Mouse (Mus musculus) myocyte (in vitro differentiated cells): Measurements from ENCODE around the gene Efna1.
A peak's percentile ranks its signal among the peaks of the same experiment; 100 is the strongest.

ENCODE experiments used
- CEBPB ChIP-seq: IDR thresholded peaks from 2 replicates; pipeline ENCODE4 v1.6.1; 2011; ENCODE audit warnings: mild to moderate bottlenecking, moderate library complexity; ENCODE audit not compliant: poor library complexity, insufficient read depth, severe bottlenecking
- E2F4 ChIP-seq: IDR thresholded peaks from one replicate; pipeline ENCODE4 v1.6.1; 2011; ENCODE audit warnings: mild to moderate bottlenecking, control low read depth, moderate library complexity; ENCODE audit not compliant: insufficient read depth
- MAX ChIP-seq: IDR thresholded peaks from one replicate; pipeline ENCODE4 v1.6.1; 2011; ENCODE audit warnings: low read depth, mild to moderate bottlenecking, control low read depth
- MYOG ChIP-seq, 3 experiments: IDR thresholded peaks; one replicate each; pipeline ENCODE4 v1.6.1; 2011; ENCODE audit warnings: control low read depth in 2 of 3, low read depth in 2 of 3, mild to moderate bottlenecking in 2 of 3; ENCODE audit not compliant: insufficient read length in 2 of 3, control insufficient read depth in 1 of 3, insufficient read depth in 1 of 3
- POLR2A ChIP-seq: IDR thresholded peaks from one replicate; pipeline ENCODE4 v1.6.1; 2011; ENCODE audit warnings: low read depth, mild to moderate bottlenecking, control low read depth, moderate library complexity; ENCODE audit not compliant: insufficient read length
- REST ChIP-seq: IDR thresholded peaks from one replicate; pipeline ENCODE4 v1.6.1; 2011; ENCODE audit warnings: mild to moderate bottlenecking, control low read depth, moderate library complexity; ENCODE audit not compliant: insufficient read depth, insufficient read length
- SRF ChIP-seq: IDR thresholded peaks from one replicate; pipeline ENCODE4 v1.6.1; 2011; ENCODE audit warnings: low read depth; ENCODE audit not compliant: control insufficient read depth, insufficient read length
- USF1 ChIP-seq: IDR thresholded peaks from one replicate; pipeline ENCODE4 v1.6.1; 2011; ENCODE audit warnings: low read depth, mild to moderate bottlenecking, control low read depth, moderate library complexity

DNA sequence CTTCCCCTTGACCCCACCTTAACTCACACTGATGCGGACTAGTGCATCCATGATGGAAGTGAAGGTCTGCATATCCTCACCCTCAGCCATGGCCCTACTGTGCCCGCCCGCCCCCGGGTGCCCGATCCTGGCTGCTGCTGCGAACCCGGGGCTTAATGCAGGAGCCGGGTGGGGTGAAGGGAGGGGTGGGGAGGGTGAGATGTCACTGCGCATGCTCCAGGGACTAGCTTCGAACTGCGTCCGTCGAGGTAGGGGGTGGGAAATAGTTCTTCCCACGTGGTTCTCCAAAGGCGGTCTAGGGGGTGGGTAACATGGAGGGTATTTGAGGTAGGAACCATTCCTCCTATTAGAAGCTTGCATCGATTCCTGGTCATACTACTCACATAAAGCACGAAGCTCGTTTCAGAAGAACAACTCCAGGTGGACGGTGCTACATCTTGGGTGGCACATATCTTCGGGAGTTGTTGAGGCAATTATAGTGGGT, 35.2 kb downstream of the Efna1 start, which contains the start of gene Krtcap2:
- TF ChIP-seq POLR2A (peak; percentile 51), MYOG (IDR thresholded peaks at IDR 0.05; ENCODE audit: control insufficient read depth in 1 of 3, insufficient read depth in 1 of 3, insufficient read length in 2 of 3, low read depth in 2 of 3) (no peak), E2F4 (no peak), CEBPB (no peak), SRF (no peak), USF1 (peak; percentile 58), REST (no peak), MAX (peak; percentile 31)
